Mouse (Mus musculus) ovary, adult 10 weeks (tissue): ENCODE results near the gene Osbpl11. TPM values are rescaled to one million over a fixed set of nuclear protein-coding genes. Genes with fewer than 3 reads are reported as not detected.

ENCODE experiments used
- polyA plus RNA-seq: library from polyadenylated mRNA; stranded (reverse); fragments of 350-450 nt; fragmentation: Illumina TruSeq; extraction: RNeasy Lipid Tissue Mini Kit (QIAGEN cat#74804); gene quantifications from one replicate; pipeline ENCODE4 v1.2.3, GENCODE M21; 2014

Osbpl11 gene
- 35.4 TPM for polyA plus RNA-seq

DNA sequence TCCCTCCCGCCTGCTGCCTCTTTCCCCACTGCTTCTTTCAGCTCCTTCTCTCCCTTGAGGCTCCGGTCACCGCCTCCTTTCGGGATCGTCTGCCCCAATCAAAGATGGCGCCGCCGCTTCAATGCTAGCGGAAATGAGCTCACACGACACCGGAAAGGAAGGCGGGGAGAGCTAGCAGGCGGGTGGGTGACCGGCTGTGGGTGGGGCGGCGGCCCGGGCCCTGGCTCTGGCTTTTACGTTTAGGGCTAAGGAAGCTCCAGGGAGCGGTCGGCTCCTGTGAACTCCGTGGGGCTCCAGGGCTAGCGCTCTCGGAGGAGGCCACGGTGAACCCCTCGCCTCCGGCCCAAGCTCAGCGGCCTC, at the start of gene Osbpl11:
Gene Osbpl11, plus strand, starts transcription at position 171 of the 360 bp plus-strand sequence.

DNA sequence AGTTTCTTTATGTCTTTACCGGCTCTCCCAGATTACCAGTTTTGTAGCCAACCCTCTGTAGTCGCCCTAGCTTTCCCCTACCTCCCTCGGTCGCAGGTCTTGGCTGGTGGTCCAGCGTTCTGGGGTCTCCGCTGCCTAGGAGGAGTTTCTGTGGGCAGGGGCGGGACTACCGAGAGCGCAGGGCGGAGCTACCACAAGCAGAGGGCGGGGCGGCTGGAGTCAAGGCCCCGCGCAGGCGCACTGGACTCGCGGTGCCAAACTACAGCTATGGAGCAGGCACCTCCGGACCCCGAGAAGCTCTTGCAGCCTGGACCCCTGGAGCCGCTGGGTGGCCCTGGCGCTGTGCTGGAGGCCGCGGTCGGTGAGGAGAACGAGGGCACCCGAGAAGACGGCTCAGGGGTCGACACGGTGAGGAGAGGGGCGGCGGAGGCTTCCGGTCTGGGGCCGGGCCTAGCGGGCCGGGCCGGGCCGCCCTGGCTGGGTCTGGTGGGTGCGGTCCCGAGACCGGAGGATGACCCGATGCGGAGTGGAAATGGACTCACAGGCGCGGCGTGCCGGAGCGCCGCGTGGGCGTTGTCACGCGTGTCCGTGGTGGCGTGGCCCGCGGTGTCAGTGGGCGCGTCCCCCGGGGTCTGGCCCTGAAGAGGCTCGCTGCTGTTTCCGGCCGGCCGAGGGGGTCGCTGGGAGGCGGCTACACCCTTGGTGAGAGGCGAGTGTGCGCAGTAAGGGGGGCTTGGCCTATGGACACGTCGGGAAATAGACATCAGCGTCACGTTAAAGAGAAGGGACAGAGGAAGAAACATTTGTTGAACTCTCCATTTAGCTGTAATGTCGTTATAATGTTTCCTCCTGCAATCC, 66.6 kb downstream of the Osbpl11 start, which contains the start of gene Snx4:
Gene Snx4, plus strand, starts transcription at position 249 of the 858 bp plus-strand sequence.

Other genes with a start within 250 kb of the Osbpl11 start
- 17.5 TPM for gene Iqcg, start 128.9 kb upstream of the Osbpl11 start, polyA plus RNA-seq
- gene Rpl35a, start 128.6 kb upstream of the Osbpl11 start, polyA plus RNA-seq = 1,357 TPM
- 4.1 TPM for gene Lmln, start 122.5 kb upstream of the Osbpl11 start, polyA plus RNA-seq
- 120 TPM for gene Snx4, start 66.4 kb downstream of the Osbpl11 start, polyA plus RNA-seq
- gene Zfp148, start 195.8 kb downstream of the Osbpl11 start, polyA plus RNA-seq = 153 TPM